Mouse (Mus musculus): ENCODE results near the gene Nfkbid.

GRCm38 (mm10) chr7:30420673-30421072 is 859 bp upstream of the Nfkbid start:
- TF ChIP-seq CTCF (conservative IDR thresholded peaks at IDR 0.05; ENCODE audit: insufficient read depth, insufficient read length, low read depth, low read length) (no peak), POLR2A (IDR thresholded peaks at IDR 0.05; ENCODE audit: low read depth, low read length) (no peak)
